13 mouse cellular contexts compared by ENCODE assay signal in the genomic region with DNA sequence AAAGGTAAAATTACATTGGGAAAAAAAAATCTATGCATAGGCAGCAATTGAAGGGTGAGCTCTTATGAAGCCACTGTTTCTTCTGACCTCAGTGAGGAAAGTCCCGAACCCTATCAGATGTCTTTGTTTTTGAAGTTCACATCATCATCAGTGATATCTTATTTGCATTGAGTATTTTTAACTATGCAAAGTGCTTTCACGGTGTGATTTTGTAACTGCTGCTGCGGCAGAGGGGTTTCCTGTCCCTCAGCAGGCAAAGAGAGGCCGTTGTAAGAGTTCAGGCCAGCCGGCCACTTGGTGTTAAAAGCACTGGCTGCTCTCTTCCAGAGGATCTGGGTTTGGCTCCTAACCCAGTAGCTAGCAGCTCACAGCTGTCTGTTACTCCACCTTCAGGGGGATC. TPM values are rescaled to one million over a fixed set of nuclear protein-coding genes. Genes with fewer than 3 reads are reported as not detected.
DNase-seq lines count a peak whose midpoint lies in the region; ATAC-seq and TF ChIP-seq lines count a peak whose summit lies in the region.
"Had no signal": no experiment of that assay in that cellular context is flagged by ENCODE, and none has a peak within 500 bp of the region (broad histone marks: within the 10 kb centered on the region; RNA-seq: fewer than 3 reads in every experiment).

No protein-coding gene starts in this region.

- 64% methylated on average over 5 of the region's 5 CpGs for WGBS in small intestine, adult 2 months

- no peak overlapping the region for H3K4me3 ChIP-seq in small intestine, adult 2 months (ENCODE audit: low read depth, low read length)
- H3K4me3 ChIP-seq: embryonic facial prominence, embryonic 12.5 days; forebrain, embryonic 13.5 days; heart, embryonic 15.5 days; hindbrain, embryonic 13.5 days had no signal

- peak; percentile 85 for ATAC-seq in inflammation-experienced regulatory T-cells, adult 6 months
- ATAC-seq: forebrain, embryonic 13.5 days had no signal

- TF ChIP-seq CTCF in small intestine, adult 2 months (IDR thresholded peaks at IDR 0.05; ENCODE audit: extremely low read depth, insufficient read length, insufficient replicate concordance, low read depth, low read length) = no peak

- DNase-seq in A20 (ENCODE audit: low read depth, low spot score) = peak; percentile 94
- DNase-seq in CD4-positive helper T cell, adult 2 months (ENCODE audit: low read depth, low spot score) = peak; percentile 59
- DNase-seq in testis, postnatal 10 days (ENCODE audit: low spot score) = no peak
- DNase-seq in gastrocnemius, postnatal 36 days = no peak
- DNase-seq in gastrocnemius, postnatal 25 days = no peak
- DNase-seq: cerebellum, adult 18-20 months had no signal

- intact Hi-C loops in gastrocnemius, postnatal 36 days (cut with DNase I) = loop anchor here (10.0 kb wide), 1 partner anchor 178 kb away; the partner anchor contains the start of gene Siah2

- no peaks in the 10 kb centered on the region for H3K27me3 ChIP-seq in small intestine, adult 2 months (ENCODE audit: control insufficient read depth, insufficient read depth, low read length)
- H3K27me3 ChIP-seq: embryonic facial prominence, embryonic 12.5 days; forebrain, embryonic 13.5 days; heart, embryonic 15.5 days; hindbrain, embryonic 13.5 days had no signal

- peaks cover 9% of the 10 kb centered on the region for H3K36me3 ChIP-seq in small intestine, adult 2 months (ENCODE audit: control insufficient read depth, insufficient read depth, low read length)

- H3K4me1 ChIP-seq in small intestine, adult 2 months (ENCODE audit: control insufficient read depth, insufficient read depth, insufficient read length, low read length) = no peaks in the 10 kb centered on the region
- H3K4me1 ChIP-seq: embryonic facial prominence, embryonic 12.5 days; forebrain, embryonic 13.5 days; hindbrain, embryonic 13.5 days had no signal

- H3K27ac ChIP-seq in small intestine, adult 2 months (ENCODE audit: insufficient read depth, low read depth, low read length) = peak overlapping the region; percentile 81
- H3K27ac ChIP-seq: embryonic facial prominence, embryonic 12.5 days; forebrain, embryonic 13.5 days; heart, embryonic 15.5 days; hindbrain, embryonic 13.5 days; liver, embryonic 14.5 days had no signal

- no peak for TF ChIP-seq POLR2A in small intestine, adult 2 months (IDR thresholded peaks at IDR 0.05; ENCODE audit: low read depth, low read length)

RNA-seq across cellular contexts. Expression of gene Eif2a, which starts 8.4 kb away (rescaled TPM):
- 10 to 100 TPM; 63.0 to 73.7 (median 67.5) TPM for polyA plus RNA-seq in inflammation-experienced regulatory T-cells, adult 6 months (2017; shearing (Covaris generic))
- 0.76 and 1.8 TPM in 2 replicates for polyA plus RNA-seq in small intestine, adult 2 months (2012; rRNA removed)
- 10 to 100 TPM; 39.1 to 47.1 TPM for total RNA-seq in gastrocnemius, postnatal 36 days (2021)
- total RNA-seq in gastrocnemius, postnatal 25 days (2021) = 10 to 100 TPM; 38.7 to 41.2 TPM

RNA-seq across cellular contexts. Expression of gene Serp1, which starts 8.4 kb away (rescaled TPM):
- polyA plus RNA-seq in inflammation-experienced regulatory T-cells, adult 6 months (2017; shearing (Covaris generic)) = 10 to 100 TPM; 40.4 to 51.7 (median 46.0) TPM
- 62.4 and 73.5 TPM in 2 replicates for polyA plus RNA-seq in small intestine, adult 2 months (2012; rRNA removed)
- 1 to 10 TPM; 6.5 to 7.1 TPM for total RNA-seq in gastrocnemius, postnatal 36 days (2021)
- 10 to 100 TPM in 1 of 2 experiments, 1 to 10 TPM in 1; 7.5 to 10.1 TPM for total RNA-seq in gastrocnemius, postnatal 25 days (2021)

RNA-seq across cellular contexts. Expression of gene Selenot, which starts 59.2 kb away (rescaled TPM):
- polyA plus RNA-seq in inflammation-experienced regulatory T-cells, adult 6 months (2017; shearing (Covaris generic)) = 10 to 100 TPM; 30.3 to 45.6 (median 39.6) TPM
- 14.9 and 18.7 TPM in 2 replicates for polyA plus RNA-seq in small intestine, adult 2 months (2012; rRNA removed)
- 100 to 1,000 TPM; 110 to 115 TPM for total RNA-seq in gastrocnemius, postnatal 36 days (2021)
- total RNA-seq in gastrocnemius, postnatal 25 days (2021) = 100 to 1,000 TPM; 112 to 114 TPM

Comparison
In these comparisons a context has a peak if more than half of its experiments do, and no peak if none do; other contexts are left out.
1. DNase-seq: peak in A20 (single experiment) and CD4-positive helper T cell, adult 2 months (single experiment); none in testis, postnatal 10 days (single experiment), gastrocnemius, postnatal 36 days (0 of 2) and gastrocnemius, postnatal 25 days (single experiment).